Mouse (Mus musculus) embryonic facial prominence, embryonic 14.5 days (tissue): ENCODE measurements around the gene Wdr37. TPM values are rescaled to one million over a fixed set of nuclear protein-coding genes. Genes with fewer than 3 reads are reported as not detected.
"Not testable (repeated sequence)": the region's sequence is repeated elsewhere in the genome, so short reads cannot be mapped to it uniquely, and the experiment has no call there.

Experiments
- ATAC-seq: fragments of 200-750 bp; cut with Nextera tagmentation; 2 replicates; pipeline ENCODE4 v1.8.0; 2017; ENCODE audit warnings: low read depth, moderate number of reproducible peaks, moderate TSS enrichment
- DNase-seq: peaks from one replicate; pipeline ENCODE4 v3.0.0-alpha.2; 2015; ENCODE audit warnings: low spot score
- H3K27ac ChIP-seq: fragments of 300-500 bp; sonication (generic); replicated peaks from 2 replicates; pipeline ENCODE4 v1.5.1; 2014; ENCODE audit warnings: low read depth, mild to moderate bottlenecking, low read length, moderate library complexity
- H3K27me3 ChIP-seq: fragments of 300-500 bp; sonication (generic); replicated peaks from 2 replicates; pipeline ENCODE4 v1.6.1; 2014; ENCODE audit warnings: low read length; ENCODE audit not compliant: control insufficient read depth, insufficient read depth
- H3K36me3 ChIP-seq: fragments of 300-500 bp; sonication (generic); 2 replicates; pipeline ENCODE4 v1.6.1; 2014; ENCODE audit warnings: low read length, mixed read lengths; ENCODE audit not compliant: control insufficient read depth, insufficient read depth
- H3K4me1 ChIP-seq: fragments of 300-500 bp; sonication (generic); 2 replicates; pipeline ENCODE4 v1.6.1; 2014; ENCODE audit warnings: antibody characterized with exemption, low read length; ENCODE audit not compliant: control insufficient read depth, insufficient read depth
- H3K4me2 ChIP-seq: fragments of 300-500 bp; sonication (generic); 2 replicates; pipeline ENCODE4 v1.6.1; 2014; ENCODE audit warnings: low read depth, mild to moderate bottlenecking, low read length, moderate library complexity, mixed read lengths
- H3K4me3 ChIP-seq: fragments of 300-500 bp; sonication (generic); 2 replicates; pipeline ENCODE4 v1.5.1; 2014; ENCODE audit warnings: low read depth, mild to moderate bottlenecking, low read length
- H3K9ac ChIP-seq: fragments of 300-500 bp; sonication (generic); 2 replicates; pipeline ENCODE4 v1.6.1; 2014; ENCODE audit warnings: low read depth, mild to moderate bottlenecking, low read length, moderate library complexity, mixed read lengths
- H3K9me3 ChIP-seq: fragments of 300-500 bp; sonication (generic); 2 replicates; pipeline ENCODE4 v1.6.1; 2016; ENCODE audit warnings: low read length; ENCODE audit not compliant: control insufficient read depth
- WGBS: fragments of 180-500 bp; shearing (Covaris S2); extraction: QIAGEN DNeasy Blood & Tissue Kit; methylation state at CpG from one replicate; pipeline ENCODE4 v1.1.7; 2014; 5-methylcytosine and 5-hydroxymethylcytosine counted together
- polyA plus RNA-seq: library from polyadenylated mRNA; unstranded; fragments of >200 nt; fragmentation: Nextera tagmentation; extraction: Ambion mirVana; gene quantifications from 2 replicates; pipeline ENCODE4 v1.2.1, GENCODE M21; 2014

Wdr37 gene
- polyA plus RNA-seq: 21.9 and 23.5 TPM in 2 replicates

DNA sequence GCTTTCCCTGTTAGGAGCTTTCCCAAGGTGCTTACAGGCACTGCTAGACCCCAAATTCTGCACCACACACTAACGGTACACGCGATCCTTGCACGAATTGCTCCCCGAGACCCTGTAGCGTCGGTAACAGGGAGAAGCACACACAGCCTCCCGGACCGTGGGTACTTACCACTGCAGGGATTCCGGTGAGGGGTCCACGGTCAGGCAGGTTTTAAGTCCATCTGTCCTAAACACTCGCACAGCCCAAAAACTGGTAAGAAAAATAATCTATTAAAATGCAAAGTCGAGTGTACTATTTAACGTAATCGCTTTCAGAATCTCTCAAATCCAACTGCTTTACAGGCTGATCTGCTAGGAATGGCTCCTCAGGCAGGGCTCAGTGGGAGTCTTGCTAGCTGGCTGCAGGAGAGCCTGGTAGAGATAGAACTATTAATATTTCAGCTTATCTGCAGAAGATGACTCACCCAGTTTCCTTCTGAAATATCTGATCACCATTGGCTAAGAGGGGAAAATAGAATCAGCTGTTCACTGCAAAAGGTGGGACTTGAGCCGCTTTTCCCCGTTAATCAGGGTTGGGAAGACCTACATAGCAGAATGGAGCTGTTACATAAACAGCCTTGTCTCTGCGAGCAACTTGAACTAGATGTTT, at the start of gene Wdr37:
TSS of gene Wdr37 (minus strand) at position 596 of the 649 bp plus-strand sequence.
- Histone ChIP-seq H3K9ac (peak within 1 kb of the TSS; percentile 88), H3K4me3 (peak within 1 kb of the TSS; percentile 88), H3K27ac (peak within 1 kb of the TSS; percentile 98), H3K36me3 (no peaks in the 10 kb centered on the region), H3K9me3 (no peaks in the 10 kb centered on the region), H3K4me1 (peaks cover 13% of the 10 kb centered on the region; the same call in 1 of the 2 replicates), H3K4me2 (peak within 1 kb of the TSS; percentile 76), H3K27me3 (no peaks in the 10 kb centered on the region)
- ATAC-seq (peak; percentile 51), DNase-seq (peak; percentile 34)
- under 1% methylated on average over 18 of the region's 18 CpGs for WGBS

DNA sequence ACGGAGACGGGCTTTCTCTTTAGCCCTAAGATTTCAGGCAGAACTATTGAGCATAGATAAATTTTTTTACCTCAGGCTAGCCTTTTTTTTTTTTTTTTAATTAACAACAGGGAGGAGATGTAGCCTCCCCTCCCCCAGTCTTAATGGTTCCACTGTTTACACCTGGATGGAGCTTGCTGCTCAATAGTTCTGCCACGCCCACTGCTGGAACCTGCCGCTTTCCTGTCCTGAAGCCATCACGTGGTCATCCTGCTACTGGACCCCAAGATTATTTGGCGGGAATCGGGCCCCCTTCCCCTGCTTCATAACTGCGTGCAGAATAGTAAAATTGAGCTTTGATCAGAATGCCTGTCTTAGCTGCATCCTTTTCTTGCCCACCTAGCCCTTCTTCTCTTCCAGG, 42.2 kb upstream of the Wdr37 start:
- not testable (repeated sequence) for ATAC-seq

DNA sequence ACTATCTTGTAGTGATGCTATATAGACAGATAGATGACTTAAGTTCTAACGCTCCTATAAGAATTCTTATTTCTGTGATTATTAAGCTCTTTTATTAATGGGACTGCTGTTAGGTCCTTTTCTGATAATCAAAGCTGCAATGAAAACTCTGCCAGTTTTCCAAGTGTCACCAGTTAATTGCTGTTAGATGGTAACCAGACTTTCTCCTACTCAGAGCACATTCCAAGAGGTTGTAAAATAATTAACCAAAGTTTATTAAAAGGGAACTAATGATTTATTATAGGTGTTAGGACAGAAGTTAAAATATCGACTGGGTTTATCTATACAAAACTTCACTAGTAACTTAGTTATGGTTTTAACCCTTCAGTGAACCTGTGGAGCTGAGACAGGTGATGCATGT, 34.3 kb upstream of the Wdr37 start:
- not testable (repeated sequence) for H3K4me2 ChIP-seq, H3K36me3 ChIP-seq, H3K4me1 ChIP-seq, H3K27me3 ChIP-seq, H3K4me3 ChIP-seq, H3K9ac ChIP-seq, ATAC-seq, DNase-seq, H3K27ac ChIP-seq
- WGBS: 89% methylated on average over 2 of the region's 2 CpGs
- H3K9me3 ChIP-seq: peaks cover 15% of the 10 kb centered on the region; the same call in 1 of the 2 replicates

More for the DNA sequence above, 42.2 kb upstream of the Wdr37 start:
- H3K9ac ChIP-seq, DNase-seq, H3K36me3 ChIP-seq, H3K4me2 ChIP-seq, H3K27me3 ChIP-seq, H3K27ac ChIP-seq, H3K4me1 ChIP-seq, H3K9me3 ChIP-seq, H3K4me3 ChIP-seq: not testable (repeated sequence)
- 88% methylated on average over 8 of the region's 8 CpGs for WGBS

DNA sequence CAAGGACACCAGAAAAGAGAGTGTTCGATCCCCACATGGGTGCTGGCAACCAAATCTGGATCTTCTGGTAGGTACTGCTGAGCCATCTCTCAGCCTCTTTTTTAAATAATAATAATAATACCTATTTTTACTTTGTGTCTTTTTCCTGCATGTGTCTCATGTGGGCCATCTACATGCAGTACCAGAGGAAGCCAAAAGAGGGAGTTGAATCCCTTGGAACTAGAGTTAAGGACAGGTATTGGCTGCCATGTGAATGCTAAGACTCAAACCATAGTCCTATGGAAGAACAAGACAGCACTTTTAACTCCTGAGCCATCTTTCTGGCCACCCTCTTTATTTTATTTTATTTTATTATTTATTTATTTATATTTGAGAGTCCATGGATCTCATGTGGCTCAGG, 16.9 kb upstream of the Wdr37 start:
- H3K27ac ChIP-seq: no peak overlapping the region
- DNase-seq (peak; percentile 5), ATAC-seq (no peak)
- no peak overlapping the region for H3K4me3 ChIP-seq
- 95% methylated on average over 1 of the region's 1 CpGs for WGBS
- no peak overlapping the region for H3K9ac ChIP-seq
- H3K27me3 ChIP-seq: no peaks in the 10 kb centered on the region
- no peak overlapping the region for H3K4me2 ChIP-seq
- H3K9me3 ChIP-seq: no peaks in the 10 kb centered on the region
- H3K4me1 ChIP-seq: peaks cover 4% of the 10 kb centered on the region; the same call in 1 of the 2 replicates
- peaks cover 33% of the 10 kb centered on the region for H3K36me3 ChIP-seq

DNA sequence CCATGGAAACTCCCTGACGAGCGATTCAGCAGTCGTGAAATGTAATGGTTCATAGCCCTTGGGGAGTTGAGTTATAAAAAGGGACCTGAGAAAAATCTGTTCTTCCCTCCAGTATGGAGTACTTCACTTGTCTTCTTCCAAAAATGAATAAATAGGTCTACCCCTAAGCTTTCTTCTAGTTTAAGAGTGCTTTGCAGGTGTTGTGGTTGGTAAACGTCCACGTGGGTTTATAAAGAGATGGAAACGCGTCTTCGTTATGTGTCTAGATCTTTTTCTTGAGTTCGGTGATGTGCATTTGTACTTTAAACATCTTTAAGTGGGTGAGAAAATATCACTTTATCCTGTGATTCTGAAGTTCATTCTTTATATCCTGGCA, 14.5 kb upstream of the Wdr37 start:
- peak overlapping the region; percentile 80; the same call in 1 of the 2 replicates for H3K27ac ChIP-seq
- WGBS: 2% methylated on average over 9 of the region's 9 CpGs
- no peak for DNase-seq

DNA sequence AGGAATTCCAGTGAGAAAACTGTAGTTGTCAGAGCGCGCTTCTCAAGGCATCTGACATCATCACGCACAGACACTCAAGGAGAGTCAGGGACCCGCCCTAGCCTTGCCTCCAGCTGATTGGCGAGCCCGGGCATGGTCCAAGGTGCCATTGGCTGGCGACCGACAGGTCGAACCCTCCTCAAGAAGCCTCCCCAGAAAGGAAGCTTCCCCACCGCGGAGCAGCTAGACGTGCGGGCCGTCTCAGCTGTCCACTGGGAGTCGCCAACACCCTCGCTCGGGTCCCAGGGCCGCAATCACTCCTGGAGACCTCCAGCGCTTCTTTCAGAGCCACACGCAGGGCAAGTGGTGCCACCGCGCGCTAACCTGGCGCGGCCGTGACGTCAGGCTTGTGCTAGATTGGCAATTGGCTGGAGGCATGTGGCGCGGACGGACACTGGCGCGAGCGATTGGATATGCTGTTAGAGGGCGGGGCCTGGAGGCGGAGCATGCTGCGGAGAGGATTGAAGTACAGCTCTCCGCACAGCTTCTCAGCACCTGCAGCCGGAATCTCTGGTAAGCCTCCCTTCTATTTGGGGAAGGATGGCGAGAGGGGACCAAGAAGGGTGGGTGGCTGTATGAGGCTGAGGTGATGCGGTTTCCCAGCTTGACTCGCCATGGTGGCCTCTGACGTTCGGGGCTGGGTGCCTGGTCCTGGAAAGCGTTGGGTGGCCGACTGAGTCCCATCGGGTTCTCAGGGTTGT, 13.9 kb upstream of the Wdr37 start, which contains the start of gene Idi1:
TSS of gene Idi1 (plus strand) at position 57 of the 740 bp plus-strand sequence.
- peak within 1 kb of the TSS; percentile 80 for H3K27ac ChIP-seq
- peaks cover 4% of the 10 kb centered on the region; the same call in 1 of the 2 replicates for H3K4me1 ChIP-seq
- DNase-seq (peak; percentile 99), ATAC-seq (peak; percentile 99)
- peak within 1 kb of the TSS; percentile 65 for H3K9ac ChIP-seq
- WGBS: under 1% methylated on average over 46 of the region's 46 CpGs
- no peaks in the 10 kb centered on the region for H3K27me3 ChIP-seq
- H3K36me3 ChIP-seq: peaks cover 21% of the 10 kb centered on the region
- H3K9me3 ChIP-seq: no peaks in the 10 kb centered on the region
- H3K4me2 ChIP-seq: peak within 1 kb of the TSS; percentile 61
- H3K4me3 ChIP-seq: peak within 1 kb of the TSS; percentile 55

More for the DNA sequence above, 14.5 kb upstream of the Wdr37 start:
- peaks cover 4% of the 10 kb centered on the region; the same call in 1 of the 2 replicates for H3K4me1 ChIP-seq
- peak overlapping the region; percentile 55 for H3K4me3 ChIP-seq
- H3K9me3 ChIP-seq: no peaks in the 10 kb centered on the region
- no peak for ATAC-seq
- H3K9ac ChIP-seq: peak overlapping the region; percentile 65
- peaks cover 21% of the 10 kb centered on the region for H3K36me3 ChIP-seq
- H3K4me2 ChIP-seq: peak overlapping the region; percentile 61
- no peaks in the 10 kb centered on the region for H3K27me3 ChIP-seq

DNA sequence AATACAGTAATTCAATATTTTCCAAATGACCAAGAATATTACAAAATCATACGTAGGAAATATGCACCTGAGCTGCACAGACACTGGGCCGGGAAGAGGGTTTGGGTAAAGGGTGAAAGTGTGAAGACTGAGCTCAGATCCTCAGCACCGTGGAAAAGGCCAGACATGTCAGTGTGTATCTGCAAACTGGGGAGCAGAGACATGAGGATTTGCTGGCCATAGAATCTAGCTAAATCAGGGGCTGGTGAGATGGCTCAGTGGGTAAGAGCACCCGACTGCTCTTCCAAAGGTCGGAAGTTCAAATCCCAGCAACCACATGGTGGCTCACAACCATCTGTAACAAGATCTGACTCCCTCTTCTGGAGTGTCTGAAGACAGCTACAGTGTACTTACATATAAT, 12.2 kb upstream of the Wdr37 start:
- H3K9ac ChIP-seq, H3K4me1 ChIP-seq, ATAC-seq, H3K4me3 ChIP-seq, H3K4me2 ChIP-seq, H3K27me3 ChIP-seq, H3K36me3 ChIP-seq, DNase-seq, H3K9me3 ChIP-seq, H3K27ac ChIP-seq: not testable (repeated sequence)
- WGBS: 79% methylated on average over 4 of the region's 5 CpGs

DNA sequence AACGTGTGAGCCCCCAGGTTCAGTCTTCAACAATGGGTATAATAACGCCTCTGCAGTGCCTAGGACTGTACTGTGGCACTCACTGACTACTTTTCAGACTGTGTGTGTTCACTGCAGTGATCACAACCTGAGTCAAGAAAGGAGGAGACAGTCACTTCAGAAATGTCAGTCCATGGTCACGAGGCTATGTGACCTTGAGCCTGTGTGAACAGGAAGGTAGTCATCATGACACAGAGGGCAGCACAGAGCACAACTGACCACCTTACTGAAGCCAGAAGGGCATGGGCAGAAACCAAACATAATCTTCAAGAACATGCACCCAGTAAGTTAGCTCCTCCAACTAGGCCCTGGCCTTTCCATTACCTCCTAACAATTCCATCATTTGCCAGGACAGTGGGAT, 9.9 kb upstream of the Wdr37 start:
- WGBS: 60% methylated on average over 3 of the region's 3 CpGs
- ATAC-seq: no peak
- no peaks in the 10 kb centered on the region for H3K4me1 ChIP-seq
- H3K4me3 ChIP-seq: no peak overlapping the region
- H3K27me3 ChIP-seq: no peaks in the 10 kb centered on the region
- H3K9ac ChIP-seq: no peak overlapping the region
- no peaks in the 10 kb centered on the region for H3K36me3 ChIP-seq
- H3K9me3 ChIP-seq: no peaks in the 10 kb centered on the region
- no peak for DNase-seq
- no peak overlapping the region for H3K27ac ChIP-seq
- H3K4me2 ChIP-seq: no peak overlapping the region
